Mouse (Mus musculus) G1E (cell line): ENCODE results near the gene Hist1h2ad. TPM values are rescaled to one million over a fixed set of nuclear protein-coding genes. Genes with fewer than 3 reads are reported as not detected.

Source experiments
- ATAC-seq: 2 replicates; pipeline ENCODE4 v1.8.0; 2016; ENCODE audit warnings: mild to moderate bottlenecking; ENCODE audit not compliant: insufficient number of reproducible peaks, poor library complexity, low FRiP score, severe bottlenecking; ENCODE audit errors: extremely low read depth
- DNase-seq: peaks from one replicate; pipeline ENCODE4 v3.0.0; 2012; ENCODE audit warnings: low spot score
- H3K27me3 ChIP-seq: 2 replicates; pipeline ENCODE4 v1.6.1; 2012; ENCODE audit warnings: mild to moderate bottlenecking, low read length, inconsistent platforms; ENCODE audit not compliant: insufficient read depth
- H3K36me3 ChIP-seq: replicated peaks from 2 replicates; pipeline ENCODE3; 2012; ENCODE audit warnings: mild to moderate bottlenecking, inconsistent platforms
- H3K4me1 ChIP-seq: 2 replicates; pipeline ENCODE4 v1.6.1; 2012; ENCODE audit warnings: low read depth, low read length, inconsistent platforms, mixed read lengths; ENCODE audit not compliant: insufficient read depth
- H3K4me3 ChIP-seq: 2 replicates; pipeline ENCODE4 v1.5.1; 2012; ENCODE audit warnings: low read depth, mild to moderate bottlenecking, inconsistent platforms, low read length, moderate library complexity, mixed read lengths
- H3K9me3 ChIP-seq: replicated peaks from 2 replicates; pipeline ENCODE4 v1.6.1; 2012; ENCODE audit warnings: inconsistent platforms
- CTCF ChIP-seq: IDR thresholded peaks from 2 replicates; pipeline ENCODE4 v1.5.1; 2012; ENCODE audit warnings: low read depth, low read length, inconsistent platforms, mixed read lengths
- GATA1 ChIP-seq: IDR thresholded peaks from 2 replicates; pipeline ENCODE4 v1.6.1; 2012; ENCODE audit warnings: borderline replicate concordance, low read length, inconsistent platforms, mixed read lengths
- GATA2 ChIP-seq: IDR thresholded peaks from 2 replicates; pipeline ENCODE4 v1.6.1; 2012; ENCODE audit warnings: low read depth, low read length, inconsistent platforms, borderline replicate concordance
- POLR2AphosphoS5 ChIP-seq: IDR thresholded peaks from 2 replicates; pipeline ENCODE4 v1.6.1; 2012; ENCODE audit warnings: low read depth, low read length, inconsistent platforms; ENCODE audit not compliant: insufficient replicate concordance
- TAL1 ChIP-seq: conservative IDR thresholded peaks from 2 replicates; pipeline ENCODE4 v1.6.1; 2012; ENCODE audit warnings: low read depth, low read length, inconsistent platforms, mixed read lengths
- polyA plus RNA-seq: library from polyadenylated mRNA; stranded (reverse); fragments of >175 nt; gene quantifications from 2 replicates; pipeline ENCODE4 v1.2.3, GENCODE M21; 2012
- total RNA-seq, 2 experiments: library from RNA; stranded (forward) in 1 of 2; stranded (reverse) in 1 of 2; fragments of 200-1000 nt in 1 of 2; fragments of >200 nt in 1 of 2; fragmentation: Nextera tagmentation in 1 of 2; gene quantifications; 2 replicates each; pipeline ENCODE4 v1.2.3; 2014 to 2017

Gene Hist1h2ad
- total and polyA plus RNA-seq, 3 experiments, result 2.3 to 491 (median 7.3) TPM

DNA sequence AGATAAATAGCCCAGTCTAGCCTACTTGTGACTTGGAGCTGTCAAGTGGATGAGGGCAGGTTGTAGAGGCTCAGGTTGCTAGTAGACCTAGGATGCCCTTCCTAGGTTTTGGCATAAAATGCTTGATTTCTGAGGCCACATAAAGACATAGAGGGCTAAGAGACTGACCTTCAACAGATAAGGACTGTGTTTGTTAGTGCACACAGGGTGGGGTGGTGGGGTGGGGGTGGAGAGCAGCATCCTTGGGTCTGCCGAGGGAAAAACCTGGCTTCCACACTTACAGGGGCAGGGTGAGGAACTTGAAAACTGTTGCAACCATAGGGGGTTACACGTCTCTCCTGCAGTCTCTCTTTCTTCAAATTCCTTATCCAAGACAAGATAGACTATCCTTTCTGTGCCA lies 21.0 kb downstream of the Hist1h2ad start:
- H3K4me3 ChIP-seq, result no peak overlapping the region
- ATAC-seq, result no peak
- no peak for TF ChIP-seq CTCF
- no peak for TF ChIP-seq POLR2AphosphoS5
- TF ChIP-seq TAL1, result no peak
- TF ChIP-seq GATA1, result no peak
- no peak for TF ChIP-seq GATA2
- no peak for DNase-seq
- no peaks in the 10 kb centered on the region for H3K27me3 ChIP-seq
- peaks cover 74% of the 10 kb centered on the region for H3K4me1 ChIP-seq
- no peaks in the 10 kb centered on the region for H3K9me3 ChIP-seq
- no peaks in the 10 kb centered on the region for H3K36me3 ChIP-seq

DNA sequence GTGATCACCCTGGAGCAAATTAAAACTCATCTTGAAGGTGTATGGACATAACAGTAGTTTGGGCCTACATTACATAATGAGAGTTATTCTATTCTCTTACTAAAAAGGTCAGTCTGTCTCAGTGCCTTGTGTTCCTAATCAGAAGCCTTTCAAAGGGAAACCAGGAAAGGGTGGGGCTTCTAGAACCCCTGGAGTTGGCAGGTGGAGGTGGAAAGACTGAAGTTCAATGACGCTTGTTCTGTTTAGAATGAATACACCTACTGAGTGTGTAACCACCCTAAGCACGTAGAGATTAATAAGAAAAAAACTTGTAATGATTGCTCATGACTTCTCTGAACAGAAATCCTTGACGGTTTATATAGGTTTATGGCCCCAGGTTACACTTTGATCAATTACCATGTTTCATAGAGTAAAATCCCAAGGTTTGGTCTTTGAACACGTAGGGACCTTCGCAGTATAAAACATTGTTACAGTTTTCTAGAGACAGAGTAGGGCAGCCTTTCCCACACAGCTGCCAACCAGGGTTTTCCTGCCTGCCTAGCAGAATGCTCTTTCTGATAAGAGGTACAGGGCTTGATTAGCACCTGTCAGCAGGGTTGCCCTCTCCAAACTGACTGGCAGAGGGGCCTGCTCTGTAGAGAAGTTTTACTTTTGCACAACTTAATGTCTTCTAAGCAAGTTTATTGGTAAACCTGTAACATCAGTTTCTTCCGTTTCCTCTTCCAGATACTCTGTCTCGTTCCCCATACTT lies 21.6 kb downstream of the Hist1h2ad start:
- peaks cover 70% of the 10 kb centered on the region for H3K4me1 ChIP-seq
- H3K9me3 ChIP-seq, result no peaks in the 10 kb centered on the region
- H3K4me3 ChIP-seq, result no peak overlapping the region; the same call in 1 of the 2 replicates
- DNase-seq (no peak), ATAC-seq (no peak)
- H3K36me3 ChIP-seq, result no peaks in the 10 kb centered on the region
- TF ChIP-seq TAL1 (peak; percentile 45; the same call in 1 of the 2 replicates), POLR2AphosphoS5 (no peak), GATA2 (no peak)
- H3K27me3 ChIP-seq, result no peaks in the 10 kb centered on the region

GRCm38 (mm10) chr13:23597957-23598356 lies 23.8 kb downstream of the Hist1h2ad start:
- Histone ChIP-seq H3K27me3 (no peaks in the 10 kb centered on the region), H3K36me3 (no peaks in the 10 kb centered on the region), H3K4me3 (no peak overlapping the region), H3K9me3 (no peaks in the 10 kb centered on the region), H3K4me1 (peaks cover 51% of the 10 kb centered on the region)
- DNase-seq (no peak), ATAC-seq (0 out of 2 replicates have a peak, but pooled peaks have one; percentile 19)
- TF ChIP-seq CTCF, result peak; percentile 49
- no peak for TF ChIP-seq TAL1

- DNase-seq (no peak), ATAC-seq (no peak)
- Histone ChIP-seq H3K9me3 (no peaks in the 10 kb centered on the region), H3K27me3 (no peaks in the 10 kb centered on the region), H3K36me3 (peaks cover 7% of the 10 kb centered on the region), H3K4me1 (peaks cover 24% of the 10 kb centered on the region), H3K4me3 (no peak overlapping the region)
- no peak for TF ChIP-seq CTCF
- no peak for TF ChIP-seq TAL1
- TF ChIP-seq GATA2, result no peak
- no peak for TF ChIP-seq GATA1
- TF ChIP-seq POLR2AphosphoS5, result no peak
Observed at GRCm38 (mm10) chr13:23603182-23603699, 29.1 kb downstream of the Hist1h2ad start.

GRCm38 (mm10) chr13:23604452-23604851 lies 30.3 kb downstream of the Hist1h2ad start:
- ATAC-seq, result no peak

GRCm38 (mm10) chr13:23605052-23605451 lies 30.9 kb downstream of the Hist1h2ad start:
- DNase-seq (no peak), ATAC-seq (no peak)
- Histone ChIP-seq H3K9me3 (no peaks in the 10 kb centered on the region), H3K36me3 (peaks cover 7% of the 10 kb centered on the region), H3K4me1 (peaks cover 32% of the 10 kb centered on the region), H3K4me3 (no peak overlapping the region), H3K27me3 (no peaks in the 10 kb centered on the region)
- TF ChIP-seq GATA1 (no peak), GATA2 (no peak), TAL1 (no peak), POLR2AphosphoS5 (no peak), CTCF (no peak)

More at GRCm38 (mm10) chr13:23604452-23604851, 30.3 kb downstream of the Hist1h2ad start:
- H3K4me3 ChIP-seq, result no peak overlapping the region
- DNase-seq, result no peak
- no peaks in the 10 kb centered on the region for H3K27me3 ChIP-seq
- H3K9me3 ChIP-seq, result no peaks in the 10 kb centered on the region
- peaks cover 7% of the 10 kb centered on the region for H3K36me3 ChIP-seq
- H3K4me1 ChIP-seq, result peaks cover 26% of the 10 kb centered on the region
- TF ChIP-seq GATA1 (no peak), POLR2AphosphoS5 (no peak), CTCF (no peak), TAL1 (no peak), GATA2 (no peak)

DNA sequence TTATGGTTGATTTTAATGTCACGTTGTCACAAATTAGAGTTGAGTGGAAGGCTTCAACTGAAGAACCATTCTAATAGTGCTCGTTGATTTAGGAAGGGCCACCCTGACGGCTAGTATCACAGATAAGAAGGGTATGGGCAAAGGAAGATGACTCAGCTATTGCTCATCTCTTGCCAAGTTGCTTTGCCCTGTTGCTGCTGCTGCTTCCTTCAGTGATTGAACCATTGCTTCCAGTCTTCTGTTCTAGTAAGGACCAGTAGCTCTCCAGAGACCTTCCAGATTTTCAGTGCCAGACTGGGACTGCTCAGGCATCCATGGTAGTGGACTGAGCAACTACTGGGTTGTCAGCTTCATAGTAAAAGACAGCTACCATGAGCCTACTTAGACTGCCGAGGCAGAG lies 35.0 kb downstream of the Hist1h2ad start:
- H3K4me3 ChIP-seq, result no peak overlapping the region
- H3K9me3 ChIP-seq, result no peaks in the 10 kb centered on the region
- TF ChIP-seq GATA2, result no peak
- TF ChIP-seq GATA1, result no peak
- TF ChIP-seq POLR2AphosphoS5, result no peak
- no peak for TF ChIP-seq TAL1
- no peak for TF ChIP-seq CTCF
- H3K4me1 ChIP-seq, result peaks cover 22% of the 10 kb centered on the region
- DNase-seq, result no peak
- peak; percentile 54; the same call in 1 of the 2 replicates for ATAC-seq
- H3K27me3 ChIP-seq, result no peaks in the 10 kb centered on the region
- H3K36me3 ChIP-seq, result peaks cover 22% of the 10 kb centered on the region
